8 mouse cellular contexts compared by ENCODE assay signal in the genomic region with DNA sequence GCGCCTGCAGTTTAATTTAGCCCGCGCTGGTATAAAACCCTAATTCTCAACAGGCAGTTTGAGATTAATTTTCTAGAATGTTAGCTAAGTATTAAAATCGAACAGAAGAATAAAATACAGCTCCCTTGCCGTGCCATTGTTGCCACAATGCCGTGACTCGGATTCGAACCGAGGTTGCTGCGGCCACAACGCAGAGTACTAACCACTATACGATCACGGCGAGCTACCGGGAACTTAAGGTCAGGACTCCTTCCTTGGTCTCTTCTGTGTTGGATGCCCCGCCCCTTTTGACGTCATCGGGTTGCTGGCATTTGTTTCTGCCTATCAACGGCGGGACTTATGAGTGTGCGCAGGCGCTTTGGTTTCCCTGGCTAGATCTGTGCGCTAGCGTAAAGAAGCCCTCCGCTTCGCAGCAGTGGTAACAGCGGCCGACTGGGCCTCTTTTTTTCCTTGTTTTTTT. TPM values are rescaled to one million over a fixed set of nuclear protein-coding genes. Genes with fewer than 3 reads are reported as not detected.
DNase-seq lines count a peak whose midpoint lies in the region; ATAC-seq and TF ChIP-seq lines count a peak whose summit lies in the region.

No protein-coding gene starts in this region.

- peak; percentile 98 for DNase-seq in T-cell, adult 2 months (ENCODE audit: low spot score)
- DNase-seq in cerebellum, postnatal 36 days: peak; percentile 95 to 99
- peak; percentile 94 for DNase-seq in gastrocnemius, adult 18-20 months (ENCODE audit: low spot score)
- peak; percentile 97 for DNase-seq in hindbrain, postnatal 0 days (ENCODE audit: low spot score)
- DNase-seq in left cerebral cortex, adult 2 months (ENCODE audit: extremely low spot score in 1 of 2, low spot score in 2 of 2): peak; percentile 96 to 98
- peak; percentile 98 to 99 for DNase-seq in right cerebral cortex, adult 2 months (ENCODE audit: low spot score in 2 of 2)
- peak; percentile 96 for DNase-seq in urinary bladder, postnatal 14 days (ENCODE audit: low spot score)

- intact Hi-C loops in left cerebral cortex, adult 2 months (cut with DNase I): loop anchor here (2.0 to 5.0 kb wide), 4 partner anchors 145 to 362 kb away; a partner anchor contains a TSS

- H3K9me3 ChIP-seq in hindbrain, postnatal 0 days (ENCODE audit: low read length): no peaks in the 10 kb centered on the region

- H3K4me3 ChIP-seq in hindbrain, postnatal 0 days (ENCODE audit: low read length): peak overlapping the region; percentile 59
- H3K4me3 ChIP-seq in left cerebral cortex, adult 2 months: peak overlapping the region; percentile 70

- peak overlapping the region; percentile 57 for H3K4me2 ChIP-seq in hindbrain, postnatal 0 days (ENCODE audit: low read depth, low read length)

- ATAC-seq in hindbrain, postnatal 0 days: peak; percentile 90
- ATAC-seq in megakaryocyte, adult 5-6 weeks (ENCODE audit: poor library complexity, severe bottlenecking): peak; percentile 59

- peak overlapping the region; percentile 93 for H3K27ac ChIP-seq in hindbrain, postnatal 0 days
- peak overlapping the region; percentile 97 for H3K27ac ChIP-seq in left cerebral cortex, adult 2 months

- TF ChIP-seq CTCF in hindbrain, postnatal 0 days (IDR thresholded peaks at IDR 0.05; ENCODE audit: low read depth): no peak
- no peak for TF ChIP-seq CTCF in left cerebral cortex, adult 2 months (IDR thresholded peaks at IDR 0.05)

- no peaks in the 10 kb centered on the region for H3K36me3 ChIP-seq in hindbrain, postnatal 0 days (ENCODE audit: insufficient read depth, low read length)

- peak overlapping the region; percentile 73 for H3K9ac ChIP-seq in hindbrain, postnatal 0 days (replicated peaks; ENCODE audit: low read length)

- peaks cover 8% of the 10 kb centered on the region for H3K4me1 ChIP-seq in hindbrain, postnatal 0 days (ENCODE audit: insufficient read depth, low read length)

- WGBS in hindbrain, postnatal 0 days: under 1% methylated on average over 28 of the region's 28 CpGs

- no peaks in the 10 kb centered on the region for H3K27me3 ChIP-seq in hindbrain, postnatal 0 days (ENCODE audit: insufficient read depth, low read length)

RNA-seq across cellular contexts. Expression of a gene that starts 8.3 kb away (rescaled TPM):
- total RNA-seq in gastrocnemius, adult 18-20 months (2021): 1 to 10 TPM; 1.7 to 1.9 TPM
- 131 and 134 TPM in 2 replicates for total RNA-seq in hindbrain, postnatal 0 days (2014; rRNA removed)
- 12.2 and 13.0 TPM in 2 replicates for polyA plus RNA-seq in hindbrain, postnatal 0 days (2015; fragmentation: Nextera tagmentation; extraction: Ambion mirVana)
- total RNA-seq in left cerebral cortex, adult 2 months (2021): 10 to 100 TPM; 70.3 to 78.4 TPM
- 0.31 and 2.1 TPM in 2 replicates for total RNA-seq in megakaryocyte, adult 5-6 weeks (2015)
- total RNA-seq in megakaryocyte, adult 5-6 weeks (2017): 0.81 and 1.5 TPM in 2 replicates

RNA-seq across cellular contexts. Expression of a gene that starts 49.0 kb away (rescaled TPM):
- total RNA-seq in gastrocnemius, adult 18-20 months (2021): 1 to 10 TPM; 5.5 to 8.2 TPM
- 0.16 TPM in 1 of 2 replicates, not detected in the other for total RNA-seq in hindbrain, postnatal 0 days (2014; rRNA removed)
- polyA plus RNA-seq in hindbrain, postnatal 0 days (2015; fragmentation: Nextera tagmentation; extraction: Ambion mirVana): 0.13 TPM in 1 of 2 replicates, not detected in the other
- total RNA-seq in left cerebral cortex, adult 2 months (2021): under 1 TPM in 1 of 2 experiments, not detected in 1; 0.12 TPM
- 9.8 and 11.4 TPM in 2 replicates for total RNA-seq in megakaryocyte, adult 5-6 weeks (2015)
- total RNA-seq in megakaryocyte, adult 5-6 weeks (2017): 12.6 and 14.9 TPM in 2 replicates

Comparison
In these comparisons a context has a peak if more than half of its experiments do, and no peak if none do; other contexts are left out.
1. Peak in every context shown above with its lines: DNase-seq, ATAC-seq, H3K4me3 ChIP-seq and H3K27ac ChIP-seq.
2. RNA of a gene that starts 8.3 kb away (total RNA-seq): 131 to 134 TPM in hindbrain, postnatal 0 days and 70.3 to 78.4 TPM in left cerebral cortex, adult 2 months; 1.7 to 1.9 TPM in gastrocnemius, adult 18-20 months and 0.31 to 2.1 TPM in megakaryocyte, adult 5-6 weeks; every median in the first group is over 10 times any median in the second.